Mouse (Mus musculus) hindbrain, postnatal 0 days (tissue): ENCODE measurements around the gene Serpinb7. TPM values are rescaled to one million over a fixed set of nuclear protein-coding genes. Genes with fewer than 3 reads are reported as not detected.

Experiments used
- ATAC-seq: fragments of 200-750 bp; cut with Nextera tagmentation; 2 replicates; pipeline ENCODE4 v1.8.0; 2017; ENCODE audit warnings: mild to moderate bottlenecking, moderate TSS enrichment, moderate library complexity
- DNase-seq: peaks from one replicate; pipeline ENCODE4 v3.0.0-alpha.2; 2015; ENCODE audit warnings: low spot score
- H3K27ac ChIP-seq: fragments of 300-500 bp; sonication (generic); 2 replicates; pipeline ENCODE4 v1.5.1; 2014; ENCODE audit warnings: mild to moderate bottlenecking
- H3K27me3 ChIP-seq: fragments of 300-500 bp; sonication (generic); 2 replicates; pipeline ENCODE4 v1.6.1; 2014; ENCODE audit warnings: low read length, mixed read lengths; ENCODE audit not compliant: insufficient read depth
- H3K36me3 ChIP-seq: fragments of 300-500 bp; sonication (generic); 2 replicates; pipeline ENCODE4 v1.6.1; 2014; ENCODE audit warnings: low read length, mixed read lengths; ENCODE audit not compliant: insufficient read depth
- H3K4me1 ChIP-seq: fragments of 300-500 bp; sonication (generic); 2 replicates; pipeline ENCODE4 v1.6.1; 2014; ENCODE audit warnings: antibody characterized with exemption, low read length, mixed read lengths; ENCODE audit not compliant: insufficient read depth
- H3K4me2 ChIP-seq: fragments of 300-500 bp; sonication (generic); 2 replicates; pipeline ENCODE4 v1.6.1; 2014; ENCODE audit warnings: low read depth, mild to moderate bottlenecking, low read length, moderate library complexity, mixed read lengths
- H3K4me3 ChIP-seq: fragments of 300-500 bp; sonication (generic); 2 replicates; pipeline ENCODE4 v1.5.1; 2014; ENCODE audit warnings: low read length
- H3K9ac ChIP-seq: fragments of 300-500 bp; sonication (generic); replicated peaks from 2 replicates; pipeline ENCODE4 v1.6.1; 2014; ENCODE audit warnings: mild to moderate bottlenecking, low read length, moderate library complexity, mixed read lengths
- H3K9me3 ChIP-seq: fragments of 300-500 bp; sonication (generic); 2 replicates; pipeline ENCODE4 v1.6.1; 2016; ENCODE audit warnings: low read length, mixed read lengths
- CTCF ChIP-seq: IDR thresholded peaks from 2 replicates; pipeline ENCODE4 v1.5.1; 2016; ENCODE audit warnings: antibody characterized with exemption, control low read depth, low read depth
- WGBS: fragments of 180-500 bp; shearing (Covaris S2); extraction: QIAGEN DNeasy Blood & Tissue Kit; methylation state at CpG from one replicate; pipeline ENCODE4 v1.1.7; 2014; 5-methylcytosine and 5-hydroxymethylcytosine counted together
- polyA plus RNA-seq: library from polyadenylated mRNA; unstranded; fragments of >200 nt; fragmentation: Nextera tagmentation; extraction: Ambion mirVana; gene quantifications from 2 replicates; pipeline ENCODE4 v1.2.1, GENCODE M21; 2015
- total RNA-seq: library from RNA; depleted of rRNA; stranded (reverse); fragments of >200 nt; gene quantifications from 2 replicates; pipeline ENCODE4 v1.2.3, GENCODE M21; 2014

Gene Serpinb7
- total and polyA plus RNA-seq, 2 experiments from 2014 or later: 0.15 TPM; not detected in 1

- no peak for DNase-seq
- WGBS: 85% methylated on average over 4 of the region's 4 CpGs
- no peak for TF ChIP-seq CTCF
- no peak overlapping the region for H3K27ac ChIP-seq
- H3K4me3 ChIP-seq: no peak overlapping the region
- H3K4me1 ChIP-seq: no peaks in the 10 kb centered on the region
- H3K9ac ChIP-seq: no peak overlapping the region
- H3K36me3 ChIP-seq: no peaks in the 10 kb centered on the region
- ATAC-seq: no peak
- no peaks in the 10 kb centered on the region for H3K9me3 ChIP-seq
- no peak overlapping the region for H3K4me2 ChIP-seq
- no peaks in the 10 kb centered on the region for H3K27me3 ChIP-seq
Observed at GRCm38 (mm10) chr1:107402082-107402481, 2.6 kb downstream of the Serpinb7 start.

- H3K9ac ChIP-seq: no peak overlapping the region
- TF ChIP-seq CTCF: no peak
- no peak for DNase-seq
- no peak overlapping the region for H3K27ac ChIP-seq
- 49% methylated on average over 1 of the region's 1 CpGs for WGBS
- no peaks in the 10 kb centered on the region for H3K27me3 ChIP-seq
- H3K4me3 ChIP-seq: no peak overlapping the region
- H3K9me3 ChIP-seq: no peaks in the 10 kb centered on the region
- no peak for ATAC-seq
- no peak overlapping the region for H3K4me2 ChIP-seq
- no peaks in the 10 kb centered on the region for H3K4me1 ChIP-seq
- H3K36me3 ChIP-seq: no peaks in the 10 kb centered on the region
Observed at GRCm38 (mm10) chr1:107414650-107415049, 15.2 kb downstream of the Serpinb7 start.

GRCm38 (mm10) chr1:107422487-107422886 lies 23.0 kb downstream of the Serpinb7 start:
- Histone ChIP-seq H3K27ac (no peak overlapping the region), H3K9me3 (no peaks in the 10 kb centered on the region), H3K4me1 (no peaks in the 10 kb centered on the region), H3K4me2 (no peak overlapping the region), H3K27me3 (no peaks in the 10 kb centered on the region), H3K36me3 (no peaks in the 10 kb centered on the region), H3K4me3 (no peak overlapping the region), H3K9ac (no peak overlapping the region)
- no peak for TF ChIP-seq CTCF
- no peak for DNase-seq
- ATAC-seq: no peak
- WGBS: 75% methylated on average over 4 of the region's 4 CpGs

- H3K36me3 ChIP-seq: no peaks in the 10 kb centered on the region
- H3K27me3 ChIP-seq: no peaks in the 10 kb centered on the region
- no peak overlapping the region for H3K4me2 ChIP-seq
- no peak for TF ChIP-seq CTCF
- DNase-seq: no peak
- no peak overlapping the region for H3K9ac ChIP-seq
- no peak for ATAC-seq
- H3K9me3 ChIP-seq: no peaks in the 10 kb centered on the region
- no peak overlapping the region for H3K4me3 ChIP-seq
- no peak overlapping the region for H3K27ac ChIP-seq
- no peaks in the 10 kb centered on the region for H3K4me1 ChIP-seq
Observed at GRCm38 (mm10) chr1:107431253-107431652, 31.8 kb downstream of the Serpinb7 start.

- no peak for TF ChIP-seq CTCF
- WGBS: 92% methylated on average over 2 of the region's 2 CpGs
- no peak for ATAC-seq
- no peak overlapping the region for H3K9ac ChIP-seq
- H3K27ac ChIP-seq: no peak overlapping the region
- H3K9me3 ChIP-seq: no peaks in the 10 kb centered on the region
- no peak overlapping the region for H3K4me3 ChIP-seq
- no peak overlapping the region for H3K4me2 ChIP-seq
- H3K4me1 ChIP-seq: no peaks in the 10 kb centered on the region
- H3K36me3 ChIP-seq: no peaks in the 10 kb centered on the region
- no peak for DNase-seq
- H3K27me3 ChIP-seq: no peaks in the 10 kb centered on the region
Observed at GRCm38 (mm10) chr1:107435528-107435927, 36.1 kb downstream of the Serpinb7 start.

GRCm38 (mm10) chr1:107439462-107439861 lies 40.0 kb downstream of the Serpinb7 start:
- DNase-seq: no peak
- no peaks in the 10 kb centered on the region for H3K9me3 ChIP-seq
- no peak for TF ChIP-seq CTCF
- no peak for ATAC-seq
- H3K9ac ChIP-seq: no peak overlapping the region
- no peaks in the 10 kb centered on the region for H3K27me3 ChIP-seq
- H3K27ac ChIP-seq: no peak overlapping the region
- no peak overlapping the region for H3K4me2 ChIP-seq
- no peak overlapping the region for H3K4me3 ChIP-seq
- H3K4me1 ChIP-seq: no peaks in the 10 kb centered on the region
- WGBS: 89% methylated on average over 3 of the region's 3 CpGs
- H3K36me3 ChIP-seq: no peaks in the 10 kb centered on the region

- DNase-seq: peak; percentile 10
- Histone ChIP-seq H3K4me1 (no peaks in the 10 kb centered on the region), H3K4me3 (no peak overlapping the region), H3K27me3 (no peaks in the 10 kb centered on the region), H3K27ac (no peak overlapping the region), H3K9me3 (no peaks in the 10 kb centered on the region), H3K9ac (no peak overlapping the region), H3K4me2 (no peak overlapping the region), H3K36me3 (no peaks in the 10 kb centered on the region)
- TF ChIP-seq CTCF: no peak
- no peak for ATAC-seq
- WGBS: 69% methylated on average over 5 of the region's 5 CpGs
Observed at GRCm38 (mm10) chr1:107445352-107445751, 45.9 kb downstream of the Serpinb7 start.
